Mouse (Mus musculus): ENCODE data around the gene Tor1aip2.

The Tor1aip2 gene

GRCm38 (mm10) chr1:156035269-156035929 lies at the start of gene Tor1aip2:
Gene Tor1aip2, plus strand, starts transcription at chr1:156035403.
- DNase-seq, result peak; percentile 90

GRCm38 (mm10) chr1:155987625-155988024 lies 47.6 kb upstream of the Tor1aip2 start:
- DNase-seq, result no peak

- DNase-seq, result peak; percentile 19
Measured at GRCm38 (mm10) chr1:155989387-155989786, 45.8 kb upstream of the Tor1aip2 start.

GRCm38 (mm10) chr1:155990391-155990790 lies 44.8 kb upstream of the Tor1aip2 start:
- no peak for DNase-seq

GRCm38 (mm10) chr1:155994524-155994923 lies 40.7 kb upstream of the Tor1aip2 start:
- no peak for DNase-seq

- no peak for DNase-seq
Measured at GRCm38 (mm10) chr1:155995612-155996011, 39.6 kb upstream of the Tor1aip2 start.

GRCm38 (mm10) chr1:156002366-156002765 lies 32.8 kb upstream of the Tor1aip2 start:
- DNase-seq, result no peak

DNA sequence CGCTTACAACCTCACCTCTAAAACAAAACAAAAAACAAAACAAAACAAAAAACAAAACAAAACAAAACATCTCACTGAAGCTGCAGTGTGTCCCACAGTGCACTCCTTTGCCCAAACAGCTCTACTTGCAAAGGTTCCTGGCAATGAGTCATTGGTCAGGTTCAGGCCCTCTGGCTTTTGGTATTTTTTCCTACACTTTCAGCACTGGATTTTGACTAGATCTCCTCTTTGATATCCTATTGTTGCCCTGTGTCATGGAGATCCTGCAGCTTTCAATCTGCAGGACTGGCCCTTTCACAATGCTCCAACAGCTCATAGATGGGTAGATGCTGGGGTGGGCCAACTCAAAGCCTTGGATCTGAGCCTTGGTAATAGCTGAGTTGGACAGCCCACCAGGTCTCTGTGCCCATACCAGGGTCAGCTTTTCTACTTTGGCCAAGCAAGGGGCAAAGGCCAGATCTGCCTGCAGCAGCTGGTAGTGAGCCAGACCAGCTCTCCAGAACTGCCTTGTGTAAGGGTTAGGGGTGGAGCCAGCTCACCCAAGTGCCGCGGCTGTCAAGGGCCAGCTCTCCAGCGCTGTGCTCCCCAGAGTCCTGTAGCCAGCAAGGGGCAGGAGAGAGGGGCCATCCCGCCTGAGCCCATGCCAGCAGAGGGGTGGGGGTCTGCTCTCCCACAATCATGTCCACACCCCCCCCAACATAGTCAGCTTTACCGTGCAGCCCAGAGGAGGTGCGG lies 31.8 kb upstream of the Tor1aip2 start:
- no peak for DNase-seq

GRCm38 (mm10) chr1:156005906-156006305 lies 29.3 kb upstream of the Tor1aip2 start:
- no peak for DNase-seq

GRCm38 (mm10) chr1:156009003-156009402 lies 26.2 kb upstream of the Tor1aip2 start:
- DNase-seq, result no peak

- no peak for DNase-seq
Measured at GRCm38 (mm10) chr1:156019800-156020199, 15.4 kb upstream of the Tor1aip2 start.

DNA sequence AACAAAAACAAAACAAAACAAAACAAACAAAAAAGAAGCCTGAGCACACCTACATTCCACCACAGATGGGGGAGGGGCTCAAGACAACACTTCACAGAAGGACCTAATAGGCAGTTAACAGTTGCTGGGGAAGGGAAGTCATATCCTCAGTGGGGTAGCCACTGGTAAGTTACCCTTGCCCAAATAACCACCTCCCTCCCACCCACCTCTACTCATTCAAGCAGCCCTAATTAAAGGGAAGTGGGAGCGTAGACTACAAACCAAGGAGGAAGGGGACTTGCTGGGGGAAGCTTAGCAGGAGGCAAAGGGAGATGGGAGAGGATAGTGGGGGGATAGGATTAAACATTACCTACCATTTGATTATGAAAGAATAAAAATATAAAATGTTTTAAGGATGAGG lies 14.8 kb upstream of the Tor1aip2 start:
- DNase-seq, result no peak

DNA sequence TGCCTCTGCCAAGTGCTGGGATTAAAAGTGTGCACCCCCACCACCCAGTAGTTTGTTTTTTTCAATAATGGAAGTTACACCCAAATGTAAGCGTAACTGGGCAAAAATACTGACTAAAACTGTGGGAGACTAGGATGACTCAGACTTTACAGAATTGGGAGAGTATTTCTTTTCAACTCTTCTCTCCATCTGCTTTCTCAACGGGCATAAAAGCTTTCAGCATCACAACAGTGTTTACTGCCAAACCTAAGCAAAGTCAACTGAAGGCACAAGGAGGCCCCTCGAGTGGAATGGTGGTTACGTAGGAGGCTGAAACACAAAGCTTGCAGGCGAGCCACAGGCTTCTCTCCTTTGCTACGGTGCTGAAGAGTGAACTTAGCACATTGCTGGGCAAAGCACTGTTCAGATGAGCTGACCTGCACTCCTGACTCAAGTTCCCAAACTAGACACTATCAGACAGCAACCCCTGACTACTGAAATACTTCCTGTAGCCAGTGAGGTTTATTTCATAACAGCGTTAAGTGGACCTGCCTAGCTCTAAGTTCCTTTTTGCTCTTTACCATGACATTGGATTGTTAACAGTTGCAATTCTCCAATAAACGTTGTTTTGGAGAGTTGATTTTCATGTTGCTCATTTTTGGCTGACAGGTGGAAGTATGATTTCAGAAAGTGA lies 10.2 kb upstream of the Tor1aip2 start:
- no peak for DNase-seq

DNA sequence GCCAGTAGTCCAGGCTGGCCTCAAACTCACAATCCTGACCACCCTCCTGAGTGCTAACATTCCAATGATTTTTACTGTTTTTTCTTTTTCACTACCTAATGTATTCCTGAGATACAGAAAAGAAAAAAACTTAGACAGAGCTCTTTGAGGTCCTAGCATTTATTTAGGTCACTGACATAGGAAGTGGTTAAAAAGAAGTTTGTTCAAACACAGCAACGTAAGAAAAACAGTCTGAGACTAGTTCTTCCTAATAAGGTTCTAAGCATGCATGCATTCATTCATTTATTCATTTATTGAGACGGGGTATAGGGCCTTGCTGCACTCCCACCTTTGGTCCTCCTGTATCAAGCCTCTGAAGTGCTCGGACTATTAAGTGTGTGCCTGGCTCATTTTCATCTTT lies 7.4 kb upstream of the Tor1aip2 start:
- DNase-seq, result no peak

DNA sequence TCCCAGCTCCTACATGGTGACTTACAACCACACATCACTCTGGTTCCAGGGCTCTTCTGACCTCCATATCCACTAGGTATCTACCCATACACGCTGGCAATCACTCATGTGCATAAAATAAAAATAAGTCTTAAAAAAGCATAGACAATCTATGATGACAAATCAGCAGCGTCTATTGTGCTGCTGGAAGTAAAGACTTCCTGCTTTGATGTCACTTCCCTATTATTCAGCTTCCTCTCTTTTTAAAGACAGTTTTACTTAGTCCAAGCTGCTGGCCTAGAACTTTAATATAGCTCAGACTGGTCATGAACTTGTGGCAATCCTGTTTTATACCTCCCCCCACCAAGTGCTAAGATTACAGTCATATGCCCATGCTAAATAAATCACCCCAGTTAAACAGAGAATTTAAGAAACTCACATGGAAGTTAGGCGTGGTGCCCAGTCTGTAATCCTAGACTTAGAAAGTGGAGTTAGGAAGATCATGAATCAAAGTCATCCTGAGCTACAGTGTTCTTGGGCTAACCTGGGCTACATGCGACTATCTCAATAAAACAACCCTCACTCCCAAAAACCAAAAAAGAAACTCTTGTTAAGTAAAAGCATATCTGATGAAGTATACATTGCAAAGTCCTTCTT lies 6.7 kb upstream of the Tor1aip2 start:
- DNase-seq, result no peak

- no peak for DNase-seq
Measured at GRCm38 (mm10) chr1:156033921-156034320, 1.3 kb upstream of the Tor1aip2 start.

- DNase-seq, result no peak
Measured at GRCm38 (mm10) chr1:156034661-156035060, 542 bp upstream of the Tor1aip2 start.

- DNase-seq, result peak; percentile 96
Measured at GRCm38 (mm10) chr1:156035930-156036737, 931 bp downstream of the Tor1aip2 start, which contains the start of gene Tor1aip1. Gene Tor1aip1, minus strand, starts transcription at chr1:156036480.

- DNase-seq, result peak; percentile 75
Measured at GRCm38 (mm10) chr1:156037144-156037583, 2.0 kb downstream of the Tor1aip2 start.

DNA sequence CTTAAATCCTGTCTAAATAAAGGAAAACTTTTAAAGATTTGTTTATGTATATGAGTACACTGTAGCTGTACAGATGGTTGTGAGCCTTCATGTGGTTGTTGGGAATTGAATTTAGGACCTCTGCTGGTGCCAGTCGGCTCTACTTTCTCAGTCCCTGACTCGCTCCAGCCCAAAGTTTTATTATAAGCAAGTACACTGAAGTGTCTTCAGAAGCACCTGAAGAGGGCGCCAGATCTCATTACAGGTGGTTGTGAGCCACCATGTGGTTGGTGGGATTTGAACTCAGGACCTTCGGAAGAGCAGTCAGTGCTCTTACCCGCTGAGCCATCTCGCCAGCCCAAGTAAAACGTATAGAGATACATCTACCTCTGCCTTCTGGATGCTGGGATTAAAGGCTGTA lies 4.8 kb downstream of the Tor1aip2 start:
- DNase-seq, result peak; percentile 53

- DNase-seq, result peak; percentile 96
Measured at GRCm38 (mm10) chr1:156040731-156041401, 5.7 kb downstream of the Tor1aip2 start.
